ENCODE assay signal across 31 mouse cellular contexts in genomic region chr15:102056495-102057174, GRCm38 (mm10). TPM values are rescaled to one million over a fixed set of nuclear protein-coding genes. Genes with fewer than 3 reads are reported as not detected.
A peak's percentile ranks its signal among the peaks of the same experiment; 100 is the strongest.
DNase-seq lines count a peak whose midpoint lies in the region; ATAC-seq lines count a peak whose summit lies in the region.
"Had no signal": no experiment of that assay in that cellular context is flagged by ENCODE, and none has a peak within 500 bp of the region (broad histone marks: within the 10 kb centered on the region; RNA-seq: fewer than 3 reads in every experiment).

No protein-coding gene starts in this region.

- no peak overlapping the region for H3K9ac ChIP-seq in hindbrain, embryonic 14.5 days
- H3K9ac ChIP-seq: embryonic facial prominence, embryonic 12.5 days; limb, embryonic 15.5 days; liver, embryonic 13.5 days; midbrain, embryonic 13.5 days; neural tube, embryonic 13.5 days had no signal

- intact Hi-C loops in heart, postnatal 14 days (cut with DNase I): no loop called here
- intact Hi-C loops in heart, postnatal 25 days (cut with DNase I): no loop called here

- no peaks in the 10 kb centered on the region for H3K9me3 ChIP-seq in hindbrain, embryonic 14.5 days (ENCODE audit: control insufficient read depth, low read length)
- H3K9me3 ChIP-seq: embryonic facial prominence, embryonic 12.5 days; hindbrain, embryonic 10.5 days; limb, embryonic 10.5 days; limb, embryonic 15.5 days; liver, embryonic 13.5 days; midbrain, embryonic 13.5 days; neural tube, embryonic 13.5 days had no signal

- H3K27me3 ChIP-seq in hindbrain, embryonic 14.5 days (ENCODE audit: control insufficient read depth, insufficient read depth, low read length): no peaks in the 10 kb centered on the region
- H3K27me3 ChIP-seq: embryonic facial prominence, embryonic 12.5 days; limb, embryonic 15.5 days; midbrain, embryonic 13.5 days; neural tube, embryonic 13.5 days had no signal

- no peaks in the 10 kb centered on the region for H3K4me1 ChIP-seq in hindbrain, embryonic 14.5 days (replicated peaks; ENCODE audit: control insufficient read depth, insufficient read depth, low read length)
- H3K4me1 ChIP-seq: embryonic facial prominence, embryonic 12.5 days had no signal

- H3K4me2 ChIP-seq in hindbrain, embryonic 14.5 days (replicated peaks): no peak overlapping the region
- H3K4me2 ChIP-seq: embryonic facial prominence, embryonic 12.5 days; limb, embryonic 15.5 days; liver, embryonic 13.5 days; midbrain, embryonic 13.5 days; neural tube, embryonic 13.5 days had no signal

- H3K4me3 ChIP-seq in hindbrain, embryonic 14.5 days (replicated peaks; ENCODE audit: low read length): no peak overlapping the region
- H3K4me3 ChIP-seq: embryonic facial prominence, embryonic 12.5 days; hindbrain, embryonic 10.5 days; limb, embryonic 10.5 days; limb, embryonic 15.5 days; liver, embryonic 13.5 days; midbrain, embryonic 13.5 days; neural tube, embryonic 13.5 days had no signal

- DNase-seq in heart, postnatal 14 days: peak; percentile 16 to 25
- DNase-seq in heart, postnatal 25 days (ENCODE audit: low spot score): no peak
- DNase-seq in adrenal gland, adult 8-10 months: peak; percentile 60
- DNase-seq in adrenal gland, postnatal 36 days: peak; percentile 74 to 78
- DNase-seq in hindbrain, embryonic 14.5 days (ENCODE audit: low spot score): no peak
- DNase-seq in kidney, postnatal 25 days: no peak
- no peak for DNase-seq in embryo, embryonic 10 days (ENCODE audit: low spot score)
- DNase-seq: B cell, adult 2 months; cerebellum, adult 11 months; cerebellum, adult 9-10 months; cerebellum, postnatal 36 days; embryo, embryonic 11 days; kidney, adult 8-10 months; liver, embryonic 13.5 days; lung, adult 18-20 months; retina, postnatal 1 day; right cerebral cortex, postnatal 14 days had no signal

- WGBS in hindbrain, embryonic 14.5 days: 92% methylated on average over 15 of the region's 15 CpGs

- no peak overlapping the region for H3K27ac ChIP-seq in hindbrain, embryonic 14.5 days
- H3K27ac ChIP-seq: embryonic facial prominence, embryonic 12.5 days; hindbrain, embryonic 10.5 days; kidney, postnatal 0 days; limb, embryonic 10.5 days; limb, embryonic 15.5 days; liver, embryonic 13.5 days; macrophage; midbrain, embryonic 13.5 days; neural tube, embryonic 13.5 days had no signal

- H3K36me3 ChIP-seq in hindbrain, embryonic 14.5 days (replicated peaks; ENCODE audit: control insufficient read depth, insufficient read depth): no peaks in the 10 kb centered on the region
- H3K36me3 ChIP-seq: embryonic facial prominence, embryonic 12.5 days; hindbrain, embryonic 10.5 days; limb, embryonic 10.5 days; limb, embryonic 15.5 days; liver, embryonic 13.5 days; midbrain, embryonic 13.5 days; neural tube, embryonic 13.5 days had no signal

- no peak for ATAC-seq in hindbrain, embryonic 14.5 days (ENCODE audit: low FRiP score)
- ATAC-seq: activated CD4-positive, CD25-positive, alpha-beta regulatory T cell, adult 4 months; forebrain, embryonic 16.5 days; intestine, embryonic 16.5 days; lung, postnatal 0 days; midbrain, embryonic 13.5 days had no signal

RNA-seq across cellular contexts. Expression of gene Eif4b, which starts 16.9 kb away (rescaled TPM):
- 100 to 1,000 TPM; 130 to 147 TPM for total RNA-seq in heart, postnatal 14 days (2021)
- total RNA-seq in heart, postnatal 25 days (2021): 100 to 1,000 TPM; 131 to 144 TPM
- 100 to 1,000 TPM; 232 to 294 (median 272) TPM for total RNA-seq in adrenal gland, adult 8-10 months (2022)
- total RNA-seq in adrenal gland, postnatal 36 days (2021): 100 to 1,000 TPM; 225 to 261 TPM
- polyA plus RNA-seq in hindbrain, embryonic 14.5 days (2014; fragmentation: Nextera tagmentation; extraction: Ambion mirVana): 83.6 and 93.2 TPM in 2 replicates

RNA-seq across cellular contexts. Expression of gene Krt18, which starts 28.7 kb away (rescaled TPM):
- total RNA-seq in heart, postnatal 14 days (2021): 10 to 100 TPM in 1 of 2 experiments, 1 to 10 TPM in 1; 4.9 to 10.4 TPM
- total RNA-seq in heart, postnatal 25 days (2021): 1 to 10 TPM; 3.7 to 4.9 TPM
- 1 to 10 TPM; 1.3 to 2.4 (median 1.9) TPM for total RNA-seq in adrenal gland, adult 8-10 months (2022)
- 1 to 10 TPM in 1 of 2 experiments, under 1 TPM in 1; 0.76 to 3.3 TPM for total RNA-seq in adrenal gland, postnatal 36 days (2021)
- polyA plus RNA-seq in hindbrain, embryonic 14.5 days (2014; fragmentation: Nextera tagmentation; extraction: Ambion mirVana): 8.6 and 15.7 TPM in 2 replicates
- polyA plus RNA-seq: activated CD4-positive, CD25-positive, alpha-beta regulatory T cell, adult 4 months; macrophage had no signal

RNA-seq across cellular contexts. Expression of gene Tns2, which starts 43.6 kb away (rescaled TPM):
- 100 to 1,000 TPM; 119 to 121 TPM for total RNA-seq in heart, postnatal 14 days (2021)
- total RNA-seq in heart, postnatal 25 days (2021): 100 to 1,000 TPM in 1 of 2 experiments, 10 to 100 TPM in 1; 98.6 to 118 TPM
- total RNA-seq in adrenal gland, adult 8-10 months (2022): 100 to 1,000 TPM in 2 of 4 experiments, 10 to 100 TPM in 2; 77.5 to 129 (median 107) TPM
- 10 to 100 TPM; 68.4 to 87.6 TPM for total RNA-seq in adrenal gland, postnatal 36 days (2021)
- polyA plus RNA-seq in hindbrain, embryonic 14.5 days (2014; fragmentation: Nextera tagmentation; extraction: Ambion mirVana): 9.9 and 10.4 TPM in 2 replicates
- total RNA-seq: megakaryocyte-erythroid progenitor cell, adult 5-6 weeks had no signal

RNA-seq across cellular contexts. Expression of gene Krt8, which starts 52.4 kb away (rescaled TPM):
- 1 to 10 TPM; 4.2 to 7.0 TPM for total RNA-seq in heart, postnatal 14 days (2021)
- 1 to 10 TPM; 2.5 to 2.7 TPM for total RNA-seq in heart, postnatal 25 days (2021)
- 1 to 10 TPM in 2 of 4 experiments, under 1 TPM in 2; 0.49 to 1.3 (median 0.77) TPM for total RNA-seq in adrenal gland, adult 8-10 months (2022)
- 1 to 10 TPM in 1 of 2 experiments, under 1 TPM in 1; 0.46 to 1.9 TPM for total RNA-seq in adrenal gland, postnatal 36 days (2021)
- polyA plus RNA-seq in hindbrain, embryonic 14.5 days (2014; fragmentation: Nextera tagmentation; extraction: Ambion mirVana): 4.1 and 6.8 TPM in 2 replicates
- total RNA-seq: left cerebral cortex, postnatal 10 days had no signal
- polyA plus RNA-seq: activated CD4-positive, CD25-positive, alpha-beta regulatory T cell, adult 4 months; macrophage had no signal

Comparison
In these comparisons a context has a peak if more than half of its experiments do, and no peak if none do; other contexts are left out.
1. DNase-seq: peak in heart, postnatal 14 days (2 of 2), adrenal gland, adult 8-10 months (single experiment) and adrenal gland, postnatal 36 days (2 of 2); none in heart, postnatal 25 days (single experiment), hindbrain, embryonic 14.5 days (single experiment), kidney, postnatal 25 days (0 of 2) and embryo, embryonic 10 days (single experiment).